Mouse (Mus musculus) olfactory bulb, adult 2 months (tissue): ENCODE results near the gene Armh1.

Experiments used
- CTCF ChIP-seq: fragments of 200-500 bp; IDR thresholded peaks from 2 replicates; pipeline ENCODE4 v1.5.1; 2012; ENCODE audit warnings: low read depth, mild to moderate bottlenecking, low read length, moderate library complexity; ENCODE audit not compliant: insufficient read depth
- POLR2A ChIP-seq: fragments of 200-500 bp; IDR thresholded peaks from 2 replicates; pipeline ENCODE4 v1.6.1; 2012; ENCODE audit warnings: mild to moderate bottlenecking, low read depth, low read length, moderate library complexity; ENCODE audit not compliant: insufficient read depth

- peak; percentile 31; the same call in 1 of the 2 replicates for TF ChIP-seq CTCF
- no peak for TF ChIP-seq POLR2A
Measured at GRCm38 (mm10) chr4:117218517-117219219, 33.3 kb downstream of the Armh1 start.
